Mouse (Mus musculus) adrenal gland, postnatal 36 days (tissue): ENCODE measurements at regions not wholly inside any gene's neighbourhood (a gene's known extent, or its start where the extent isn't known, plus 50 kb on each side); places are given as distances from the start of the nearest gene placed in this dataset.

ENCODE experiments used
- DNase-seq, 2 experiments: peaks; one replicate each; pipeline ENCODE4 v3.0.0; 2021; ENCODE audit warnings: mixed read lengths in 1 of 2

DNA sequence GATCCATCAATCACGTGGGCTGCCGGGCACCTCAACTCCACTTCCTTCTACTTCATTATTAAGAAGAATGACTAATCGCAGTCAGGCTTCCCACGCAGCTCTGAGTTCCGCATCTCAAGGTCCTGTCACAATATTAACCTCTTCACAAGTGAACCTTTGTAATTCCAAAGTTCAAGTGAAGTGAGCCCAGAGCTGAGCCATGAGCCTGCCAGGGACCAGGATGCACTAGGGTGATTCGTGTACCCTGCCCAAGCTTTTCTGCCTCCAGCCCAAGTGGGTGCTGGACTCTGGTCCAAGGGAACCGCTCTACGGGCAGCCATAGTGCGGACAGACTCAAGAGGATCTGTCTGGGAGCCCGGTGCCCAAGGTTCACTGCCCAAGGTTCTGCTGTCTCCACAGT, 463.4 kb downstream of the Ajap1 start:
- DNase-seq, result no peak

DNA sequence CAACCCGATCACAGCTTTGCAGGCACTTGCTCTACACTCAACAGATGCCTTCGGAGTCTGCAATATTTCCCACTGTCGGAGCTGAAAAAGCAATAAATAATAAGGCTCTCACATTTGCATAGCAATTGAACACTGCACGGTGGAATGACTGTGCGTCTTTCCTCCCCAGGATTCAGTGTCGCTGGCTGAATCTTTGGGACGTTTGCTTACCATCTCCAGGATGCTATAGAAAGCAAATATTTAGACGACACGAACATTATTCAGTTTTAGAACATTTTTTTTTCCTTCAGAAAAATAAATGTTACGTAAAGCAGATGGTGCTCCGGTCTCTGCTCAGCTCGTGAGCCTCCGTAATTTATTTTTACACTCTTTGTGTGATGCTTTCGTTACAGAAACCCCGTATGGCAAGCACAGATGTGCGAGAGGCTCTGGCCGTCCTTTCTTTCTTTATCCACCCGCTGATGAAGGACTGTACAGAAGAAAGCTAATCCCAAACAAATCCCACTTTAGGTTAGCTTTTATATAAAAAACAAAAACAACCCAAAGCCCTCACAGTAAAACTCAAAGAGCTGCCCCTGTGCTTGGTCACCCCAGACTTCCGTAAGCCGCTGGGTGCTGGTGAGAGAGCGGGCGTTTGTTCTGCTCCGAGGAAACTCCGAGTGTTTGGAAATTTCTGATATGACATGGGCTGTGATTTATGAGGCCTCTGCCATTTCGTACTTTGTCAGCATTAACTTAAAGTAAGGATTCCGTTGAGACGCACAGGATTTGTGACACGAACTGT, 464.3 kb downstream of the Ajap1 start:
- no peak for DNase-seq

- no peak for DNase-seq
Measured at GRCm38 (mm10) chr4:153017816-153018137, 464.8 kb downstream of the Ajap1 start.

GRCm38 (mm10) chr4:153003338-153003737, 479.3 kb downstream of the Ajap1 start:
- DNase-seq, result no peak

DNA sequence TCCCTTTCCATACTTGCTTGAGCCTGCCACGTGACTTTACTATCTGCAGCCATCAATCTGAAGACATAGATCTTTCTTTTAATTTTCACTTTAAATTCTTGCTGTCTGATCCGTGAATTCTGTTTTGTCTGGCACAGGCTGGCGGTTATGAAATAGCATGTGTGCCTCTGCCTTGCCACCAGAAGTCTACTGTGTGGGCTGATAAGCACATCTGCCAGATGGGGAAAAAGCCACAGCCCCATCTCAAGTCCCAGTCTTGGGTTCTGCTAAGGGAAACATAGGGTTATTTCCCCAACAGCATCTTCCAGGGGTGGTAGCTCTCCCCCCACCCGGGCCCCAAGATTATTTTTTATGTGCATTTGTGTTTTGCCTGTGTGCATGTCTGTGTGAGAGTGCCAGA, 480.1 kb downstream of the Ajap1 start:
- DNase-seq, result peak in 1 of 2 experiments; percentile 8

- no peak for DNase-seq
Measured at GRCm38 (mm10) chr4:153001761-153002160, 480.9 kb downstream of the Ajap1 start.

DNA sequence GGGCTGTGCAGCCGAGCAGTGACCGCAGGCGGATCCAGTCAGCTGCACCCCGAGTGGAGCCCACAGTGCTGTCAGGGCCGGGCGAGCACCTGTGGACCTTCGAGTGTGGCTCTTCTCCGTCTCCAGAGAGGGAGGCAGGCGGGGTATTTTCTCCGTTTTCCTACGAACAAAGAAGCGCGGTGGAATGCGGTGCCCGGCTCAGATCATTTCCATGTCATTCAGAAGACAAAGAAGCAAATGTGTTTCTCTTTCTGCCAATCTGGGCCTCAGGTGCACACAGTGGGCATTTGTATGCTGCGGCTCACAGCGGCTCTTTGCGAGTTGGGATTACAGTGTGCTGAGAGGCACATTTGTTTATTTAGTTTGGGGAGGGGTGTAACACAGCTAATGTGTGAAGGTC, 483.1 kb downstream of the Ajap1 start:
- DNase-seq, result no peak

DNA sequence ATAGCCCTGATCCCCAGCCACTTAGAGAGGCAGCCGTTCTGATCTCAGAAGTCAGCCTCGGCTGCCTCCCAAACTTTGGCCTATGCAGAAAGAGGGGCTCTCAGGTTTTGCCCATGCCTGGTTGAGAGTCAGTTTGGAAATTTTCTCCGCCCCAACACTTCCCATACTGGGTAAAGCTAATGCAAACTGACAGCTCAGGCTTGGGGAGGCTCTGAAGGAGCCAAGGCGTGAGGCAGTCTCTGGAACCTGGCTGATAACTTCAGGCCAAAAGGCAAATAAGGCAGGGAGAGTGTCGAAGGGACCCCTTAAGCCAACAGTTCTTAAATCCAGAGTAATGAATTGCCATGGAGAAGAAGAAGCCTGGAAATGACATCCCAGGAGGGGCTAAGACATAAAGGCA, 485.4 kb downstream of the Ajap1 start:
- no peak for DNase-seq

- DNase-seq, result peak in 1 of 2 experiments; percentile 19
Measured at GRCm38 (mm10) chr4:152996641-152997040, 486.0 kb downstream of the Ajap1 start.

GRCm38 (mm10) chr4:152995052-152995595, 487.5 kb downstream of the Ajap1 start:
- no peak for DNase-seq

DNA sequence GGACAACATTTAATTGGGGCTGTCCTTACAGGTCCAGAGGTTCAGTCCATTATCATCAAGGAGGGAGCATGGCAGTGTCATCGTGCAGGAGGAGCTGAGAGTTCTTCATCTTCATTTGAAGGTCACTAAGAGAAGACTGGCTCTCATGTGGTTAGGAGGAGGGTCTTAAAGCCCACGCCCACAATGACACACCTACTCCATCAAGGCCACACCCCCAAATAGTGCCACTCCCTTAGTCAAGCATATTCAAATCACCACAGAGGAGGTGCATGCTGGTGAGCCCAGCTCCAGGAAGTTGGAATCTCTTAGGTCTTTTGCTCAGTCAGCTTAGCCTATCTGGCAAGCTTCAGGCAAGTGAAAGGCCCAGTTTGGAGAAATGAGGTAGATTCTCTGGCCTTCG, 488.4 kb downstream of the Ajap1 start:
- no peak for DNase-seq

DNA sequence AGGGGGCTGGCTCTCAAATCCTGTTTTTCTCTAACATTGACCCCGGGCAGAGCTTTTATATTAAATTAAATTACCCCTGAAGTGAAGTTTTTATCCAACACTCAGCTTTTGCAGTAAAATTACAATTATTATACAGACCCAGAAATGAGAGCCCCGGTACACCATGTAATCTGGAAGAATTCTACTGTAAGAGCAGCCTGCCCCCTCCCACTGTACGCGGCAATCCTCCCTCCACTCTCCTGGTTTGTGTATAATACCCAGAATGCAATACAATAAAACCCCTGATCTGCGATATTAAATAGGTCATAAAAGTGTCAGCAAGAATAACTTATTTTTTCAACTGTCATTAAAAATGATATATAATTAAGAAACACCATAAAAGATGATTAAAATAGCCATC, 492.3 kb downstream of the Ajap1 start:
- no peak for DNase-seq

GRCm38 (mm10) chr4:152987726-152988125, 494.9 kb downstream of the Ajap1 start:
- DNase-seq, result no peak

DNA sequence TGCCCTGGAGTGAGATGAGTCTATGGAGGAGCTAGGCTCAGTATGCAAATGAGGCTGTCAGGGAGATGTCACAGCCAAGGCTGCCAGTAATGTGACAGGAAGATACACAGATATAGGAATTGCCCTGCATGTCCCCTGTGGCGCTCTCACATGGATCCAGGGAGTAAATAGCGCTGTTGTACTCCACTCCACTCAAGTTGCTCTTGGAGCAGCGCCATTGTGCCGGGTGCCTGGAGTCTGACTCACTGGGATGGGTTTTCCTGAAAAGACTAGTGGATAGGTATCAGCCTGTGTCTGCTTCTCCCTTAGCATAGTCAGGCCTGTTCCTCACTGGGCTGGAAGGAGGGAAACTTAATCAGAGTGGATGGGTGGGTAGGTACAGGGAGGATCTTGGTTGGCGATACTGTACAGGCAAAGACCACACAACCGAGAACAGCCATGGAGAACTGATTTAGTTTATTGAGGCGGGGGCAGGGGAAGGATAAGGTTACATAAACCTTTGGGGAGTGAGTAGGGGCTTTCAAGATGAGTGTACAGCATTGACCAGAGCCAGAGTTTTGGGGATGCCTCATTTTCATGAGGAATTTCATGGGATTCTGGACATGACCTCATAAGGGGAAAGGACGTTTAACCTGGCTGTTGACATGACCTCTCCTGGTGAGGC, 497.5 kb upstream of the Kcnab2 start:
- no peak for DNase-seq

DNA sequence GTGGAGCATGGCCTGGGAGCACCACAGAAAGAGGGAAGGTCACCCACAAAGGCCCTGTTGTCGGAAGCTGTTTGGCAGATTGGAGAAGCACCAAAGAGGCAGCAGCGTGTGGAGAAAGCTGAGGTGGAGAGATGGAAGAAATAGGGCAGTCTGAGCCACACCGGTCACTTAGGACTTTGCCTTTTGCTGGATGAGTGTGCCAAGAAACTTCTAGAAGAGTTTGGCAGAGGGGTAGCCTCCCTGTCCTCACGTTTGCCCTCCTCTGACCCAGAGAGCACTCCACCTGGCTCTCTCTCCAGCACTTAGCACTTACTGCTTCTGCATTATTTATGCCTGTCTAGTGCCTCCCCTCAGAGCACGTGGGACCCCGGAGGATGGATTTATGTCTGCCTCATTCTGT, 485.3 kb upstream of the Kcnab2 start:
- DNase-seq, result no peak

DNA sequence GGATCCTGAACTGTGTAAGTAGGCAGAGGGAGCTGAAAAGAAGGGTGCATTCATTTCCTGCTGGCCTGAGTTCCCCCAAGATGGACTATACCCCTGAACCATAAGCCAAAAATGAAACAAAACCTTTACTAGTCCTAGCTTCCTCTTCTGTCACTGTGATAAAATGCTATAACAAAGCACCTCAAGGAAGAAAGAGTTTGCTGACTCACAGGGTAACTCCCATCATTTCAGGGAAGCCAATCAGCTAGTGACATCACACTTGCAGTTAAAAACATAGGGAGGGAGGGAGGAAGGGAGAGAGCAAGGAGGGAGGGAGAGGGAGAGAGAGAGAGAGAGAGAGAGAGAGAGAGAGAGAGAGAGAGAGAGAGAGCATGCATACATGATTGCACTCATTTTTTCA, 484.5 kb upstream of the Kcnab2 start:
- no peak for DNase-seq

GRCm38 (mm10) chr4:152961677-152962076, 484.0 kb upstream of the Kcnab2 start:
- DNase-seq, result no peak

DNA sequence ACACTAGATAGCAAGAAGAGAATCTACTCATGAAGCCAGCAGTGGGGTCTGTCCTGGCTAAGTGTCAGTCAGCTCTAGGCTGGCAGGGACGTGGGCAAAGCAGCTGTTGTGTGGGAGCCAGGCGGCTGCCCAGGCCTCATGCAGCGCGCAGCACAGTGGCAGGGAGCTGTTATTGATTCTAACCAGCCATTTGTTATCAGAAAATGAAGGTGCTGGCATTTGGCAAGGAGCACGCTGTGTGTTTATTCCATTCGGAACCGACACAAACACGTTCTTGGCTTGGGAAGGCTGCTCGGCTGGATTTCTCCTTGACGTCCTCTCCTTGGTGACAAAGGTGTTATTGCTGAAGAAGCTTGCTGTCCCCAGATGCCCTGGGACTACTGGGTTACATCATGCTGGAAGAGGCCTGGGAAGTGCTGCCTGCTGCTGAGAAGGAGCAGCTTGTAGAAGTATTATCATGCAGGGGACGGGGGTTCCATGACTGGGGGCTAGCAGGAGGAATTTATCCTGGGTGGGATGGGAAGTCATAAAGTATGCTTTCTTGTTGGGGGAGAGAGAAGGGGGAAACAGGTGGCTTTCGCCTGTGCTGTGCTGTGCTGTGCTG, 482.1 kb upstream of the Kcnab2 start:
- no peak for DNase-seq

DNA sequence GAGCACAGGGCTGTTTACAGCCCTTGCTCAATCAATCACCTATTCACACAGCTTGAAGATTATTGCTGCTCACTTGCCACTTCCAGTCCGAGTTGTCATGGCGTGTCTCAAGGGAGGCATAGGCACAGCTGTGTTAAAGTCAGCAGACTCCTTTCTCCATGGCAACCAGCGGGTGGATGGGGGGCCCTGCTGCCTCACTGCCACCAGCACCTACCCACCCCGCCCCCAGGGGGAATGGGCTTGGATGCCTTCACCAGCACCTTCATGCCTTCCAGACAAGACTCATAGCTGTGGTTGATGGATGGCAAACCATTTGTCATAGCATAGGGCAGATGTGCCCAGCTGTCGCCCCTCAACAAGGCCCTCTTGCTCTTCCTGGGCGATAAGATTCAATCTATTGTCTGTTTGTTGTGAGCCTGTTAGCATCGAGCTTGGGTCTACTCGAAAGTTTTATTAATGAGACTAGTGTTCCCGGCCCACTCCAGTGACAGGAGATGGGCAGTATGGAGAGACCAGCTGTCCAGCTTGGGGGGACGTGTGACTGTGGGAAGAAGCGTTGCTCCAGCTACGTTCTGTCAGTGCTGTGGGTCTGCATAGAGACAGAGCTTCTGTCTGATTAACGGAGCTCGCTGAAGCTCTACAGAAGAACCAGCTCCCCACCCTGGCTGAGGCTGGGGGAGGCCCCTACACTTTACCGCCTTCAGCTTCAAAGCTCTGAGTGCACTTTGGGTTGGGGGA, 475.7 kb upstream of the Kcnab2 start:
- no peak for DNase-seq

GRCm38 (mm10) chr4:152948956-152949355, 471.3 kb upstream of the Kcnab2 start:
- DNase-seq, result no peak

DNA sequence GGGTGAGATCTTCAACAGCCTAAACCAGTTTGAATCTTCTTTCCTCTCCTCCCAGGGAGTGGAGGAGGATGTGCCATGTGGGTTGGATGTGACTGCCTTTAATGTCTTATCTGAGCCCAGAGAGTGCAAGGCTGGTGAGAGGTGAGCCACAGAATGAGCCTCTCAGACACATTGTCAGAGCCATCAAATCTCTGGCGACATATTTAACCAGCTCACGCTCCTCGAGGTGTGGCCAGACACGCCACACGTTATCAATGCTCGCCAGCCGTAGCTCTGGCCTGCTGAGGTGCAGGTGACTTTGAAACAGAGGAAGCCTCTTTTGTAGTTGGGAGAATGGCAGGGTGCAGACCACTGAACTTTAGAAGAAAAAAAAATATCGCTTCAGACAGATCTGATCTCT, 463.5 kb upstream of the Kcnab2 start:
- no peak for DNase-seq

- no peak for DNase-seq
Measured at GRCm38 (mm10) chr4:152936614-152937013, 458.9 kb upstream of the Kcnab2 start.

- DNase-seq, result no peak
Measured at GRCm38 (mm10) chr4:152935484-152935883, 457.8 kb upstream of the Kcnab2 start.
